Mouse (Mus musculus) CH12.LX (cell line): ENCODE data around the gene Pax4. TPM values are rescaled to one million over a fixed set of nuclear protein-coding genes. Genes with fewer than 3 reads are reported as not detected.

Experiments used
- DNase-seq: peaks from one replicate; pipeline ENCODE4 v3.0.0-alpha.2; 2013; ENCODE audit errors: extremely low read depth
- H3K27ac ChIP-seq: 2 replicates; pipeline ENCODE4 v1.5.1; 2012; ENCODE audit warnings: low read depth, mild to moderate bottlenecking, control low read depth, moderate library complexity; ENCODE audit not compliant: insufficient read depth
- H3K27me3 ChIP-seq: replicated peaks from 2 replicates; pipeline ENCODE3; 2012; ENCODE audit warnings: inconsistent platforms
- H3K36me3 ChIP-seq, 2 experiments: replicated peaks in 1 of 2; 2 replicates each; pipeline versions ENCODE3 to v1.6.1; 2012; ENCODE audit warnings: inconsistent platforms in 1 of 2, low read length in 1 of 2, mild to moderate bottlenecking in 1 of 2, mixed read lengths in 1 of 2, moderate library complexity in 1 of 2; ENCODE audit not compliant: control insufficient read depth in 1 of 2, insufficient read depth in 1 of 2
- H3K4me1 ChIP-seq, 2 experiments: 2 replicates each; pipeline ENCODE4 v1.6.1; 2012; ENCODE audit warnings: inconsistent platforms in 1 of 2, moderate library complexity in 1 of 2; ENCODE audit not compliant: insufficient read depth in 2 of 2, control insufficient read depth in 1 of 2
- H3K4me2 ChIP-seq: 2 replicates; pipeline ENCODE4 v1.6.1; 2012; ENCODE audit warnings: low read depth, mild to moderate bottlenecking, control low read depth; ENCODE audit not compliant: poor library complexity, insufficient read depth, severe bottlenecking
- H3K4me3 ChIP-seq, 3 experiments: fragments of 150-350 bp in 1 of 3; sonication (generic) in 1 of 3; replicated peaks in 1 of 3; 2 replicates each; pipeline versions ENCODE3 to v1.5.1; 2011 to 2012; ENCODE audit warnings: low read depth in 2 of 3, low read length in 2 of 3, mild to moderate bottlenecking in 2 of 3, moderate library complexity in 2 of 3, control low read depth in 1 of 3, improper control_type of control experiment in 1 of 3, inconsistent platforms in 1 of 3, mixed read lengths in 1 of 3; ENCODE audit not compliant: poor library complexity in 1 of 3
- H3K79me2 ChIP-seq: replicated peaks from 2 replicates; pipeline ENCODE4 v1.6.1; 2012; ENCODE audit warnings: mild to moderate bottlenecking, moderate library complexity; ENCODE audit not compliant: control insufficient read depth, poor library complexity, insufficient read depth, severe bottlenecking; ENCODE audit errors: extremely low read depth
- H3K9ac ChIP-seq: 2 replicates; pipeline ENCODE4 v1.6.1; 2012; ENCODE audit warnings: low read depth, mild to moderate bottlenecking, control low read depth, moderate library complexity; ENCODE audit not compliant: insufficient read depth
- H3K9me3 ChIP-seq: replicated peaks from 2 replicates; pipeline ENCODE3; 2012; ENCODE audit warnings: low read length, inconsistent platforms, mixed read lengths
- BHLHE40 ChIP-seq: IDR thresholded peaks from 2 replicates; pipeline ENCODE4 v1.6.1; 2011; ENCODE audit warnings: mild to moderate bottlenecking, low read depth, low read length, improper control_type of control experiment
- CHD2 ChIP-seq: IDR thresholded peaks from 2 replicates; pipeline ENCODE4 v1.6.1; 2011; ENCODE audit warnings: low read length, improper control_type of control experiment
- E2F4 ChIP-seq: IDR thresholded peaks from 2 replicates; pipeline ENCODE4 v1.6.1; 2011; ENCODE audit warnings: low read depth, low read length, improper control_type of control experiment; ENCODE audit not compliant: insufficient replicate concordance
- ELF1 ChIP-seq: IDR thresholded peaks from 2 replicates; pipeline ENCODE4 v1.6.1; 2014; ENCODE audit warnings: low read depth, mild to moderate bottlenecking, inconsistent platforms, low read length, improper control_type of control experiment
- EP300 ChIP-seq: IDR thresholded peaks from 2 replicates; pipeline ENCODE4 v1.6.1; 2011; ENCODE audit warnings: low read length, improper control_type of control experiment
- ETS1 ChIP-seq: conservative IDR thresholded peaks from 2 replicates; pipeline ENCODE4 v1.6.1; 2012; ENCODE audit warnings: low read depth, mild to moderate bottlenecking, inconsistent platforms, low read length, improper control_type of control experiment, moderate library complexity
- HCFC1 ChIP-seq: IDR thresholded peaks from 2 replicates; pipeline ENCODE4 v1.6.1; 2012; ENCODE audit warnings: low read depth, mild to moderate bottlenecking, inconsistent platforms, low read length, improper control_type of control experiment
- IRF4 ChIP-seq: IDR thresholded peaks from 2 replicates; pipeline ENCODE4 v1.6.1; 2014; ENCODE audit warnings: low read depth, mild to moderate bottlenecking, inconsistent platforms, low read length, improper control_type of control experiment
- JUND ChIP-seq: conservative IDR thresholded peaks from 2 replicates; pipeline ENCODE4 v1.6.1; 2011; ENCODE audit warnings: low read depth, low read length, improper control_type of control experiment
- KAT2A ChIP-seq: IDR thresholded peaks from 2 replicates; pipeline ENCODE4 v1.6.1; 2012; ENCODE audit warnings: low read length, improper control_type of control experiment, inconsistent platforms; ENCODE audit not compliant: insufficient replicate concordance
- MAFK ChIP-seq: IDR thresholded peaks from 2 replicates; pipeline ENCODE4 v1.6.1; 2011; ENCODE audit warnings: low read length, improper control_type of control experiment; ENCODE audit not compliant: insufficient replicate concordance
- MAX ChIP-seq: IDR thresholded peaks from 2 replicates; pipeline ENCODE4 v1.6.1; 2011; ENCODE audit warnings: low read length, improper control_type of control experiment
- MAZ ChIP-seq: IDR thresholded peaks from 2 replicates; pipeline ENCODE4 v1.6.1; 2012; ENCODE audit warnings: low read depth, mild to moderate bottlenecking, inconsistent platforms, low read length, improper control_type of control experiment, moderate library complexity
- MXI1 ChIP-seq: IDR thresholded peaks from 2 replicates; pipeline ENCODE4 v1.6.1; 2011; ENCODE audit warnings: mild to moderate bottlenecking, low read depth, low read length, improper control_type of control experiment
- NELFE ChIP-seq: IDR thresholded peaks from 2 replicates; pipeline ENCODE4 v1.6.1; 2011; ENCODE audit warnings: low read depth, low read length, improper control_type of control experiment
- NRF1 ChIP-seq: IDR thresholded peaks from 2 replicates; pipeline ENCODE4 v1.6.1; 2014; ENCODE audit warnings: low read depth, mild to moderate bottlenecking, inconsistent platforms, low read length, improper control_type of control experiment, moderate library complexity
- POLR2A ChIP-seq: IDR thresholded peaks from 2 replicates; pipeline ENCODE4 v1.6.1; 2011; ENCODE audit warnings: low read depth, mild to moderate bottlenecking, improper control_type of control experiment, low read length
- RAD21 ChIP-seq: IDR thresholded peaks from 2 replicates; pipeline ENCODE4 v1.6.1; 2011; ENCODE audit warnings: low read depth, mild to moderate bottlenecking, low read length, improper control_type of control experiment, moderate library complexity
- TBP ChIP-seq: conservative IDR thresholded peaks from 2 replicates; pipeline ENCODE4 v1.6.1; 2011; ENCODE audit warnings: low read depth, low read length, improper control_type of control experiment
- TCF12 ChIP-seq: IDR thresholded peaks from 2 replicates; pipeline ENCODE4 v1.6.1; 2014; ENCODE audit warnings: low read depth, mild to moderate bottlenecking, inconsistent platforms, low read length, improper control_type of control experiment
- USF1 ChIP-seq: IDR thresholded peaks from 2 replicates; pipeline ENCODE4 v1.6.1; 2014; ENCODE audit warnings: low read depth, mild to moderate bottlenecking, inconsistent platforms, low read length, improper control_type of control experiment
- USF2 ChIP-seq: conservative IDR thresholded peaks from 2 replicates; pipeline ENCODE4 v1.6.1; 2011; ENCODE audit warnings: low read depth, low read length, improper control_type of control experiment
- ZC3H11A ChIP-seq: IDR thresholded peaks from 2 replicates; pipeline ENCODE4 v1.6.1; 2012; ENCODE audit warnings: low read depth, mild to moderate bottlenecking, inconsistent platforms, low read length, improper control_type of control experiment
- ZMIZ1 ChIP-seq: IDR thresholded peaks from 2 replicates; pipeline ENCODE4 v1.6.1; 2012; ENCODE audit warnings: low read depth, mild to moderate bottlenecking, inconsistent platforms, low read length, improper control_type of control experiment
- dilution Hi-C: fragments of 300-500 bp; cut with MboI; formaldehyde crosslinking; loops from 2 replicates; pipeline ENCODE4 v1.14.3; 2020; ENCODE audit warnings: low sequenced_read_pairs; ENCODE audit not compliant: extremely low pct_unique_long_range_greater_than_20kb, extremely low pct_ligation_motif_present
- in situ Hi-C: fragments of 300-500 bp; cut with MboI; formaldehyde crosslinking; loops from 3 replicates; pipeline ENCODE4 v1.14.3; 2019; ENCODE audit warnings: low sequenced_read_pairs, low pct_ligation_motif_present, low pct_unique_long_range_greater_than_20kb, mixed read lengths
- polyA plus RNA-seq: library from polyadenylated mRNA; unstranded; fragments of >175 nt; gene quantifications from 2 replicates; pipeline ENCODE4 v1.2.1, GENCODE M21; 2012; ENCODE audit warnings: low read depth; ENCODE audit not compliant: insufficient read length
- total RNA-seq, 2 experiments: library from RNA; depleted of rRNA; stranded (reverse); fragments of 300-350 nt in 1 of 2; fragments of >200 nt in 1 of 2; gene quantifications; 2 replicates each; pipeline ENCODE4 v1.2.3; 2012 to 2014

Gene Pax4
- total and polyA plus RNA-seq, 3 experiments, result not detected

GRCm38 (mm10) chr6:28471284-28472035 is 22.3 kb upstream of the Pax4 start:
- no peaks in the 10 kb centered on the region for H3K79me2 ChIP-seq
- no peak overlapping the region for H3K4me3 ChIP-seq
- H3K27me3 ChIP-seq, result no peaks in the 10 kb centered on the region
- no peak for DNase-seq
- H3K36me3 ChIP-seq, result no peaks in the 10 kb centered on the region
- no peaks in the 10 kb centered on the region for H3K4me1 ChIP-seq
- no peaks in the 10 kb centered on the region for H3K9me3 ChIP-seq
- no peak for TF ChIP-seq IRF4
- TF ChIP-seq HCFC1, result no peak
- TF ChIP-seq USF1, result no peak
- no peak for TF ChIP-seq NRF1
- no peak for TF ChIP-seq MXI1
- TF ChIP-seq ETS1, result no peak
- TF ChIP-seq TBP, result no peak
- TF ChIP-seq BHLHE40, result no peak
- no peak for TF ChIP-seq MAFK
- TF ChIP-seq RAD21, result no peak
- no peak for TF ChIP-seq MAX
- no peak for TF ChIP-seq EP300
- TF ChIP-seq NELFE, result no peak
- TF ChIP-seq E2F4, result no peak
- no peak for TF ChIP-seq JUND
- no peak for TF ChIP-seq ZC3H11A
- TF ChIP-seq CHD2, result no peak
- TF ChIP-seq TCF12, result no peak
- dilution Hi-C loops (no loop called here), in situ Hi-C loops (no loop called here)
- H3K27ac ChIP-seq, result no peak overlapping the region
- H3K4me2 ChIP-seq, result no peak overlapping the region
- H3K9ac ChIP-seq, result no peak overlapping the region

DNA sequence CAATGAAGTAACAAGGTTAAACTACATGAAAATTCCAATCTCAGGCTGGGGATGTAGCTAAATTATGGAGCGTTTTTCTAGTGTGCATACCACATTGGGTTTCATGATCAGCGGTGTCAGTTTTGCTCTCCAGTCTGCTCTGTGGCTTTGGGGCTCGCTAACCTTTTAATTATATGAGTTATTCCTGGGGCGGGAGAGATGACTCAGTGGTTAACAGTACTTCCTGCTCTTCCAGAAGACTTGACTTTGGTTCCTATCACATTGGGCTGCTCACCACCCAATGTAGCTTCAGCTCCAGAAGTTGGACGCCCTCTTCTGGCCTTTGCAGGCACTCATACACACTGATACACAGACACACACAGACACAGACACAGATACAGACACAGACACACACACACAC is 21.5 kb upstream of the Pax4 start:
- no peak overlapping the region for H3K9ac ChIP-seq
- no peak overlapping the region for H3K4me3 ChIP-seq
- H3K9me3 ChIP-seq, result no peaks in the 10 kb centered on the region
- in situ Hi-C loops, result no loop called here
- no peaks in the 10 kb centered on the region for H3K36me3 ChIP-seq
- dilution Hi-C loops, result no loop called here
- H3K27ac ChIP-seq, result no peak overlapping the region
- TF ChIP-seq NELFE (no peak), MXI1 (no peak), USF1 (no peak), MAZ (no peak), USF2 (no peak), KAT2A (no peak), E2F4 (no peak), POLR2A (no peak), ELF1 (no peak), ZMIZ1 (no peak), IRF4 (no peak)
- H3K27me3 ChIP-seq, result no peaks in the 10 kb centered on the region
- no peaks in the 10 kb centered on the region for H3K79me2 ChIP-seq
- no peak overlapping the region for H3K4me2 ChIP-seq
- no peaks in the 10 kb centered on the region for H3K4me1 ChIP-seq
- DNase-seq, result no peak
